Mouse (Mus musculus): ENCODE measurements at regions not wholly inside any gene's neighbourhood (a gene's known extent, or its start where the extent isn't known, plus 50 kb on each side); places are given as distances from the start of the nearest gene placed in this dataset.
"Not testable (repeated sequence)": the region's sequence is repeated elsewhere in the genome, so short reads cannot be mapped to it uniquely, and the experiment has no call there.

- peak; percentile 46 for DNase-seq (ENCODE audit: low read depth, low spot score)
Observed at GRCm38 (mm10) chr7:60492028-60492995, 352.3 kb upstream of the Snrpn start.

- DNase-seq (ENCODE audit: low read depth, low spot score), result not testable (repeated sequence)
Observed at GRCm38 (mm10) chr7:60487839-60488454, 347.9 kb upstream of the Snrpn start.

DNA sequence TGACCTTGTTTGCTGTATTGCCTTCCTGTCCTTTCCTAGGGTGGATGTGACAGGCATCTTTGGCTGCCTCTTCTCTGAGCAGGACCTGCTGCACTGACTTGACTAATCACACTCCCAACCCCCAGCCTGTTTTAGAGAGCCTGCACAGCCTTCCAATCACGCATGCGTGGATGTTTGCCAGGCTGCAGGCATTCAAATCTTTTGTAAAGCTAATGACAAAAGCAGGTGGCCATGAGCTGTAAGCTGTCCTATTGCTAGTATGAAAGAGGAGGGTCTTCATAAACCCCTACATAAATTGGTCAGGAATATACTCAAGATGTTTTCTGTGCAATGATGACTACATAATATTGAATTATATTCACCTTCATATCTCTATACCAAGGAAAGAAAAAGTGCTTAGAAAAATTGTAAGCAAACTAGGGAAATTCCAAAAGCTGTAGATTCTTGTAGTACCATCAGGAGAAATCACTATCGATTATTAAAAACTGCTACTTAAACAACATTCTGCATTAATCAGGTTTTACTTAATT, 310.1 kb upstream of the Snrpn start:
- DNase-seq (ENCODE audit: low read depth, low spot score), result not testable (repeated sequence)

DNA sequence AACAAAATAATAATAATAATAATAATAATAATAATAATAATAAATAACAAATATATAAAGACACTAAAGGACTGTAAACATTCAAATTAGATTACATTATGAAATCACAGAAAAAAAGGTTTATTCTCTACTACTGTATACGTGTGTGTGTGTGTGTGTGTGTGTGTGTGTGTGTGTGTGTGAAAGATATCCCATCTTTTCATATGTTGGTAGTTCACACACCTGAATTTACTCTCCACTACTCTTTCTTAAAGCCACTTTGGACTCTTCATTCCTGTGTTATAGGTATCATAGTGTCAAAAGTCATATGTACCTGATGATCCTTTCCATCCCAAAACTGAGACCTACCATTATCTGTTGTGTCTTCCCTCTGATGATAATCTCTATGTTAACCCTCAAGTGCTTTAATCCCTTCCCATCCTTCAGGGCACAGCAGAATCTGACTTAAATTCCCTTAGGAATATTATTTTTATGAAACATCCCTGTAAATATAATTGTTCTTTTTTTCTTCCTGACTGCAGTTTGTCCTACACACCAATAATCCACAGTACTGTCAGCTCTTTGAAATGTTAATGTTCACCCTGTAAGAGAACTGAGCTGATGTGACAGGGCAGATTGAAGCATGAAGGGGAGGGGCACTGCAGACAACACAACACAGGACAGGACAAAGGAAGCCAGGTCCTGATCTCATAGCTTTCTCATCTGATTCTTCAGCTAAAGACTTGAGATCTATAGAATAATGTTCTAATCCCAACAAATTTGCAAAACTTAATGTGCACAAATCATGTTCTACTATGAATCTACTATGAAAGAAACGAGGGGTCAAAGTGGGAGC, 309.4 kb upstream of the Snrpn start:
- not testable (repeated sequence) for DNase-seq (ENCODE audit: low read depth, low spot score)

- no peak for DNase-seq (ENCODE audit: low read depth, low spot score)
Observed at GRCm38 (mm10) chr7:60438781-60439180, 298.8 kb upstream of the Snrpn start.

DNA sequence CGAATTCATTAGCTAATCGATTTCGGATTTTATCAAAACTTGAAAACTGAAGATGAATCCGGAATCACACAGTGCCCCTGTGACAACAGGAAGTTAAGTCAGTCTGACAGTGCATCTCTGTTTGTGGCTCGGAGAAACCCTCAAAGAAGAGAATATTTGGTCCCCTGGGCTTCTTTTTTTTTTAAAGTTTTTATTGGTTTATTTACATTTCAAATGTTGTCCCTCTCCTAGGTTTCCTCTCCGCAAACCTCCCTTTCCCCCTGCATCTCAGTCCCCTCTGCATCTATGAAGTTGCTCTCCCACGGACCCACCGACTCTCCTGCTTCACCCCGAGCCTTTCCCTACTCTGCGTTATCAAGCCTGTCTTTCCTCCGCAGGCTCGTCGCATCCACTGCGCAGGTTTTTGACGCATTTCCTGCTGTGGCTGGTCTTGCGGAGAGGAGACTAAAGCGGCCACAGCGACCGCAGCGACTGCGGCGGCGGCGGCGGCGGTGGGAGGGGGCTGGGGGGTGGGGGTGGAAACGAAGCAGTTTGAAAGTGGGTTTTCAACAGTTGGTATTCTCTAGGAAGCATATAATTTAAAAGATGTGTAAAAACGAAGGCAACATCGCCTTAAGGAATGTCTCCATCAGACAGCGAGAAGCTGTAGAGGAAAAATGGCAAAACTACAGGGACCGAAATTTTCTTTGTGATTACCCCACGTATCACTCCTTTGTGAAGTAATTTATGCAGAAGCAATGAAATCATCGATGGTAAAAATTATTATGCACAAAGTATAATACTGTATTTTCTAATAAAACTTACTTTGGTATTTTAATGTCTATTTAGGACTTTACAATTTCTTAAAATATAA, 251.2 kb upstream of the Snrpn start:
- peak; percentile 88 for DNase-seq (ENCODE audit: low read depth, low spot score)

- DNase-seq (ENCODE audit: low read depth, low spot score), result not testable (repeated sequence)
Observed at GRCm38 (mm10) chr7:60386957-60387356, 246.9 kb upstream of the Snrpn start.

GRCm38 (mm10) chr7:60374001-60374400, 234.0 kb upstream of the Snrpn start:
- not testable (repeated sequence) for DNase-seq (ENCODE audit: low read depth, low spot score)

DNA sequence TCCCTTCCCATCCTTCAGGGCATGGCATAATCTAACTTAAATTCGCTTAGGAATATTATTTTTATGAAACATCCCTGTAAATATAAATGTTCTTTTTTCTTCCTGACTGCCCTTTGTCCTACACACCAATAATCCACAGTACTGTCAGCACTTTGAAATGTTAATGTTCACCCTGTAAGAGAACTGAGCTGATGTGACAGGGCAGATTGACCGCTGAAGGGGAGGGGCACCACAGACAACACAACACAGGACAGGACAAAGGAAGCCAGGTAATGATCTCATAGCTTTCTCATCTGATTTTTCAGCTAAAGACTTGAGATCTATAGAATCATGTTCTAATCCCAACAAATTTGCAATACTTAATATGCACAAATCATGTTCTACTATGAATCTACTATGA, 212.2 kb upstream of the Snrpn start:
- DNase-seq (ENCODE audit: low read depth, low spot score), result not testable (repeated sequence)

Data from telencephalon, adult 2 months (tissue).